ENCODE assay signal across 9 mouse cellular contexts in genomic region chr13:32966116-32966515, GRCm38 (mm10). TPM values are rescaled to one million over a fixed set of nuclear protein-coding genes. Genes with fewer than 3 reads are reported as not detected.
A peak's percentile ranks its signal among the peaks of the same experiment; 100 is the strongest.
DNase-seq lines count a peak whose midpoint lies in the region; ATAC-seq and TF ChIP-seq lines count a peak whose summit lies in the region.
"Had no signal": no experiment of that assay in that cellular context is flagged by ENCODE, and none has a peak within 500 bp of the region (broad histone marks: within the 10 kb centered on the region; RNA-seq: fewer than 3 reads in every experiment).

No protein-coding gene starts in this region.

- H3K36me3 ChIP-seq in liver, embryonic 13.5 days = 0 out of 2 replicates have a peak, but pooled peaks cover 3% of the 10 kb centered on the region
- H3K36me3 ChIP-seq: limb, embryonic 15.5 days had no signal

- peaks cover 10% of the 10 kb centered on the region for H3K4me1 ChIP-seq in bone marrow macrophage, adult 2 months (ENCODE audit: control insufficient read depth, insufficient read depth, low read length)
- peaks cover 83% of the 10 kb centered on the region for H3K4me1 ChIP-seq in liver, embryonic 13.5 days (replicated peaks)
- H3K4me1 ChIP-seq in cerebellum, adult 2 months (ENCODE audit: control insufficient read depth, insufficient read depth, low read length) = no peaks in the 10 kb centered on the region

- H3K9me3 ChIP-seq in liver, embryonic 13.5 days (replicated peaks) = no peaks in the 10 kb centered on the region
- H3K9me3 ChIP-seq: limb, embryonic 15.5 days had no signal

- no peak for DNase-seq in layer of hippocampus, adult 2 months (ENCODE audit: low spot score in 2 of 2)
- DNase-seq in layer of hippocampus, postnatal 14 days (ENCODE audit: low spot score in 2 of 2) = no peak
- DNase-seq in liver, embryonic 13.5 days = no peak
- peak; percentile 65 to 71 for DNase-seq in spleen, postnatal 36 days (ENCODE audit: low spot score in 2 of 2)
- DNase-seq in cerebellum, adult 2 months = no peak
- no peak for DNase-seq in Muller cell, postnatal 12 days (ENCODE audit: inconsistent ontology term)

- H3K9ac ChIP-seq in liver, embryonic 13.5 days = peak overlapping the region; percentile 60
- H3K9ac ChIP-seq: limb, embryonic 15.5 days had no signal

- H3K27me3 ChIP-seq in liver, embryonic 13.5 days = no peaks in the 10 kb centered on the region
- H3K27me3 ChIP-seq in cerebellum, adult 2 months (ENCODE audit: control insufficient read depth, insufficient read depth, low read length) = no peaks in the 10 kb centered on the region
- H3K27me3 ChIP-seq: limb, embryonic 15.5 days had no signal

- no peak overlapping the region for H3K27ac ChIP-seq in layer of hippocampus, adult 2 months
- H3K27ac ChIP-seq in bone marrow macrophage, adult 2 months (ENCODE audit: insufficient read depth, low read depth, low read length) = no peak overlapping the region
- H3K27ac ChIP-seq in liver, embryonic 13.5 days = peak overlapping the region; percentile 74
- H3K27ac ChIP-seq in cerebellum, adult 2 months (ENCODE audit: insufficient read depth, low read length) = no peak overlapping the region
- H3K27ac ChIP-seq: limb, embryonic 15.5 days had no signal

- TF ChIP-seq CTCF in layer of hippocampus, adult 2 months (conservative IDR thresholded peaks at IDR 0.05) = no peak
- TF ChIP-seq CTCF in bone marrow macrophage, adult 2 months (IDR thresholded peaks at IDR 0.05; ENCODE audit: low read depth, low read length) = no peak
- no peak for TF ChIP-seq CTCF in cerebellum, adult 2 months (IDR thresholded peaks at IDR 0.05; ENCODE audit: borderline replicate concordance, insufficient read depth, low read depth, low read length)

- 32% methylated on average over 5 of the region's 5 CpGs for WGBS in liver, embryonic 13.5 days (ENCODE audit: insufficient replicate concordance)
- WGBS in cerebellum, adult 2 months = 78% methylated on average over 5 of the region's 5 CpGs

- TF ChIP-seq POLR2A in bone marrow macrophage, adult 2 months (IDR thresholded peaks at IDR 0.05; ENCODE audit: borderline replicate concordance, low read depth, low read length) = no peak
- TF ChIP-seq POLR2A in cerebellum, adult 2 months (IDR thresholded peaks at IDR 0.05; ENCODE audit: borderline replicate concordance, insufficient read depth, low read length) = no peak

- H3K4me3 ChIP-seq in layer of hippocampus, adult 2 months = peak overlapping the region; percentile 42; the same call in 1 of the 2 replicates
- peak overlapping the region; percentile 59 for H3K4me3 ChIP-seq in bone marrow macrophage, adult 2 months (ENCODE audit: insufficient read depth, low read length)
- peak overlapping the region; percentile 44; the same call in 1 of the 2 replicates for H3K4me3 ChIP-seq in liver, embryonic 13.5 days (replicated peaks)
- H3K4me3 ChIP-seq in cerebellum, adult 2 months (replicated peaks; ENCODE audit: insufficient read depth, low read depth, low read length) = no peak overlapping the region
- H3K4me3 ChIP-seq: limb, embryonic 15.5 days had no signal

- H3K4me2 ChIP-seq in liver, embryonic 13.5 days = peak overlapping the region; percentile 67

- ATAC-seq in liver, embryonic 13.5 days (ENCODE audit: low read depth) = no peak
- ATAC-seq in megakaryocyte-erythroid progenitor cell, adult 5-6 weeks (replicated peaks; ENCODE audit: low FRiP score, low TSS enrichment, poor library complexity, severe bottlenecking) = no peak

RNA-seq across cellular contexts. Expression of gene Serpinb6b, which starts 1.1 kb away (rescaled TPM):
- 1 to 10 TPM in 1 of 2 experiments, under 1 TPM in 1; 0.97 to 1.0 TPM for total RNA-seq in layer of hippocampus, adult 2 months (2021)
- total RNA-seq in layer of hippocampus, postnatal 14 days (2021) = 1 to 10 TPM; 2.0 to 3.6 TPM
- 12.3 and 12.7 TPM in 2 replicates for polyA plus RNA-seq in bone marrow macrophage, adult 2 months (2012; ENCODE audit: insufficient read depth, insufficient read length, missing spikeins)
- 5.5 and 5.8 TPM in 2 replicates for polyA plus RNA-seq in liver, embryonic 13.5 days (2015; fragmentation: Nextera tagmentation; extraction: Ambion mirVana)
- total RNA-seq in megakaryocyte-erythroid progenitor cell, adult 5-6 weeks (2014; fragmentation: Nextera tagmentation) = 10.1 and 14.4 TPM in 2 replicates
- 36.7 and 70.1 TPM in 2 replicates for total RNA-seq in megakaryocyte-erythroid progenitor cell, adult 5-6 weeks (2017)
- polyA plus RNA-seq in cerebellum, adult 2 months (2012; rRNA removed) = 1.5 and 1.6 TPM in 2 replicates

RNA-seq across cellular contexts. Expression of gene Serpinb9, which starts 36.9 kb away (rescaled TPM):
- 1 to 10 TPM; 5.4 TPM for total RNA-seq in layer of hippocampus, adult 2 months (2021)
- 1 to 10 TPM; 5.4 to 6.5 TPM for total RNA-seq in layer of hippocampus, postnatal 14 days (2021)
- polyA plus RNA-seq in bone marrow macrophage, adult 2 months (2012; ENCODE audit: insufficient read depth, insufficient read length, missing spikeins) = 6.6 and 7.4 TPM in 2 replicates
- 2.1 and 2.2 TPM in 2 replicates for polyA plus RNA-seq in liver, embryonic 13.5 days (2015; fragmentation: Nextera tagmentation; extraction: Ambion mirVana)
- 6.1 and 7.9 TPM in 2 replicates for total RNA-seq in megakaryocyte-erythroid progenitor cell, adult 5-6 weeks (2014; fragmentation: Nextera tagmentation)
- 5.8 and 12.1 TPM in 2 replicates for total RNA-seq in megakaryocyte-erythroid progenitor cell, adult 5-6 weeks (2017)
- 4.5 and 4.6 TPM in 2 replicates for polyA plus RNA-seq in cerebellum, adult 2 months (2012; rRNA removed)

Comparison
In these comparisons a context has a peak if more than half of its experiments do, and no peak if none do; other contexts are left out.
1. DNase-seq: peak in spleen, postnatal 36 days (2 of 2); none in layer of hippocampus, adult 2 months (0 of 2), layer of hippocampus, postnatal 14 days (0 of 2), liver, embryonic 13.5 days (single experiment), cerebellum, adult 2 months (0 of 2) and Muller cell, postnatal 12 days (single experiment).